Mouse (Mus musculus) kidney, adult 2 months (tissue): ENCODE measurements around the gene Slc25a23. TPM values are rescaled to one million over a fixed set of nuclear protein-coding genes. Genes with fewer than 3 reads are reported as not detected.
"Not testable (repeated sequence)": the region's sequence is repeated elsewhere in the genome, so short reads cannot be mapped to it uniquely, and the experiment has no call there.

Source experiments
- DNase-seq: peaks from one replicate; pipeline ENCODE4 v3.0.0; 2021
- H3K27ac ChIP-seq: fragments of 200-500 bp; 2 replicates; pipeline ENCODE4 v1.5.1; 2012; ENCODE audit warnings: low read depth, low read length, control low read depth, inconsistent platforms; ENCODE audit not compliant: insufficient read depth
- H3K27me3 ChIP-seq: fragments of 200-500 bp; replicated peaks from 2 replicates; pipeline ENCODE4 v1.6.1; 2012; ENCODE audit warnings: mild to moderate bottlenecking, moderate library complexity, low read length, inconsistent platforms; ENCODE audit not compliant: control insufficient read depth, insufficient read depth
- H3K36me3 ChIP-seq: fragments of 200-500 bp; 2 replicates; pipeline ENCODE4 v1.6.1; 2012; ENCODE audit warnings: mild to moderate bottlenecking, moderate library complexity, low read length, inconsistent platforms; ENCODE audit not compliant: control insufficient read depth, insufficient read depth
- H3K4me1 ChIP-seq: fragments of 200-500 bp; 2 replicates; pipeline ENCODE4 v1.6.1; 2011; ENCODE audit warnings: low read length; ENCODE audit not compliant: control insufficient read depth, insufficient read depth
- H3K4me3 ChIP-seq: fragments of 200-500 bp; 2 replicates; pipeline ENCODE4 v1.5.1; 2011; ENCODE audit warnings: mild to moderate bottlenecking, low read depth, low read length, control low read depth; ENCODE audit not compliant: insufficient read depth
- CTCF ChIP-seq: fragments of 200-500 bp; conservative IDR thresholded peaks from 2 replicates; pipeline ENCODE4 v1.5.1; 2011; ENCODE audit warnings: low read depth, mild to moderate bottlenecking, control low read depth, low read length, moderate library complexity, mixed read lengths; ENCODE audit not compliant: insufficient read depth, insufficient read length
- POLR2A ChIP-seq: fragments of 200-500 bp; IDR thresholded peaks from one replicate; pipeline ENCODE4 v1.6.1; 2011; ENCODE audit warnings: low read depth, low read length, control low read depth
- WGBS: fragments of 180-500 bp; shearing (Covaris S2); methylation state at CpG from one replicate; pipeline ENCODE4 v1.1.7; 2018; 5-methylcytosine and 5-hydroxymethylcytosine counted together
- polyA plus RNA-seq: library from polyadenylated mRNA; depleted of rRNA; stranded (reverse); fragments of >200 nt; gene quantifications from 2 replicates; pipeline ENCODE4 v1.2.3, GENCODE M21; 2012

Slc25a23 gene
- polyA plus RNA-seq, 1 experiment = 124 TPM

DNA sequence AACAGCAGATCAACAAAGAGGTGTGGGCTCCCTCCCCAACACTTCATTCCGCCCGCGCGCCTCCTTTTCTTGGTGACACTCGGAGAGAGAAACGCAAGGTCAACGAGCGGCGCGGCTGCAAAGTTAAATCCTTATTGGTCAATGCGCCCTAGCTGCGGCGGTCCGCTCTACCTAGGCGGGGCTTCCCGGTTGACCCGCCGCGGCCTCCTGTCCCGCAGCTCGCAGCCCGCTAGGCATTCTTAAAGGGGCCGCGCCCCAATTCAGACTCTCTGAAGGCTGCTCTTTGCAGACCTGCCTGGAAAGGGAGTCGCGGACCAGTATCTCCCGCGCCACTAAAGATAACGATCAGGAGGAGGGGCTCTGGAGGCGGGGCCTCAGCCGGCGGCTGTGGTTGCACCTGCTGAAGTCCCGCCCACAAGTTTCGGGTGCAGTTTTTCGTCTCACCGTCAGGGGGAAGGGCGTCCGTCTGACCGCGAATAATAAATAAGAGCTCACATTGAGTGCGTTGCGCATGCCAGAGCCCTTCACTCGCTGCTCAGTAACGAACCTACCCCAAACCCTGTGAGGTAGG, 653 bp upstream of the Slc25a23 start:
- peak overlapping the region; percentile 88 for H3K4me3 ChIP-seq
- H3K27me3 ChIP-seq = no peaks in the 10 kb centered on the region
- peaks cover 2% of the 10 kb centered on the region; the same call in 1 of the 2 replicates for H3K36me3 ChIP-seq
- H3K27ac ChIP-seq = peak overlapping the region; percentile 93
- H3K4me1 ChIP-seq = peaks cover 6% of the 10 kb centered on the region; the same call in 1 of the 2 replicates
- DNase-seq = peak; percentile 98
- WGBS = under 1% methylated on average over 44 of the region's 44 CpGs
- TF ChIP-seq POLR2A (peak; percentile 3), CTCF (peak; percentile 75)

GRCm38 (mm10) chr17:57058891-57059485, 675 bp downstream of the Slc25a23 start, which contains the start of gene Crb3:
Gene Crb3, plus strand, starts transcription at chr17:57059105.
- H3K4me3 ChIP-seq = peak within 1 kb of the TSS; percentile 88
- no peaks in the 10 kb centered on the region for H3K27me3 ChIP-seq
- 3% methylated on average over 19 of the region's 22 CpGs for WGBS
- TF ChIP-seq POLR2A = no peak
- TF ChIP-seq CTCF = no peak
- H3K36me3 ChIP-seq = no peaks in the 10 kb centered on the region
- H3K4me1 ChIP-seq = peaks cover 6% of the 10 kb centered on the region; the same call in 1 of the 2 replicates
- peak within 1 kb of the TSS; percentile 75 for H3K27ac ChIP-seq
- DNase-seq = peak; percentile 52

- H3K4me1 ChIP-seq = peaks cover 5% of the 10 kb centered on the region; the same call in 1 of the 2 replicates
- no peaks in the 10 kb centered on the region for H3K27me3 ChIP-seq
- H3K36me3 ChIP-seq = no peaks in the 10 kb centered on the region; the same call in 1 of the 2 replicates
- H3K27ac ChIP-seq = no peak overlapping the region
- TF ChIP-seq CTCF = no peak
- TF ChIP-seq POLR2A = no peak
- 82% methylated on average over 3 of the region's 3 CpGs for WGBS
- H3K4me3 ChIP-seq = no peak overlapping the region
- DNase-seq = no peak
Measured at GRCm38 (mm10) chr17:57056246-57056645, 3.4 kb downstream of the Slc25a23 start.

GRCm38 (mm10) chr17:57051679-57052078, 8.0 kb downstream of the Slc25a23 start:
- 0 out of 2 replicates have a peak, but pooled peaks have one; percentile 16 for TF ChIP-seq CTCF
- not testable (repeated sequence) for H3K4me1 ChIP-seq, H3K27me3 ChIP-seq, H3K27ac ChIP-seq, H3K4me3 ChIP-seq, H3K36me3 ChIP-seq
- DNase-seq = peak; percentile 24
- 79% methylated on average over 4 of the region's 4 CpGs for WGBS

- Histone ChIP-seq H3K27me3 (no peaks in the 10 kb centered on the region), H3K4me3 (no peak overlapping the region), H3K27ac (no peak overlapping the region), H3K4me1 (no peaks in the 10 kb centered on the region), H3K36me3 (no peaks in the 10 kb centered on the region; the same call in 1 of the 2 replicates)
- WGBS = 88% methylated on average over 3 of the region's 3 CpGs
- no peak for DNase-seq
- TF ChIP-seq CTCF (no peak), POLR2A (no peak)
Measured at GRCm38 (mm10) chr17:57048816-57049215, 10.8 kb downstream of the Slc25a23 start.

GRCm38 (mm10) chr17:57047406-57047805, 12.3 kb downstream of the Slc25a23 start:
- Histone ChIP-seq H3K4me1 (no peaks in the 10 kb centered on the region), H3K27me3 (no peaks in the 10 kb centered on the region), H3K27ac (no peak overlapping the region), H3K4me3 (no peak overlapping the region), H3K36me3 (no peaks in the 10 kb centered on the region; the same call in 1 of the 2 replicates)
- WGBS = 63% methylated on average over 5 of the region's 5 CpGs
- no peak for TF ChIP-seq CTCF
- TF ChIP-seq POLR2A = no peak
- DNase-seq = no peak

DNA sequence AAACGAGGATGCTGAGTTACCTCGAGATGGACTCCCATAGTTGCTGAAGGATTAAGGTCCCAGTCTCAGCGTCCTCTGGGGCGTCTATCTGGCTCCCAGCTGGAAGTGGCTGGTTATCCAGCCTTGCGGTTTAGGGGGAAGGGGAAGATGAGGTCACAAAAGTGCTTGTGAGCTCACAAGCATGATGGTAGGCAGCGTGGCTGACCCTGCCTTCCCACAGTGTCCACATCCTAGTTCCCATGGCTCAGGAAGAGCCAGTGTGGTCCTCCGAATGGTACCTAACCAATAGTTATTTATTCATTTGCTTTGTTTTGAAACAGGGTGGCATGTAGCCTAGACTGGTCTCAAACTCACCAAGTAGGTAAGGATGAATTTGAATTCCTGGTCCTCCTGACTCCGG, 18.1 kb downstream of the Slc25a23 start, which contains the start of gene Slc25a41:
Slc25a41 (minus strand) TSS at position 101 of the 400 bp plus-strand sequence.
- 81% methylated on average over 8 of the region's 8 CpGs for WGBS
- H3K27ac ChIP-seq = no peak within 1 kb of the TSS
- H3K36me3 ChIP-seq = no peaks in the 10 kb centered on the region
- no peaks in the 10 kb centered on the region for H3K4me1 ChIP-seq
- DNase-seq = no peak
- no peaks in the 10 kb centered on the region; the same call in 1 of the 2 replicates for H3K27me3 ChIP-seq
- H3K4me3 ChIP-seq = no peak within 1 kb of the TSS
- TF ChIP-seq CTCF (no peak), POLR2A (no peak)

DNA sequence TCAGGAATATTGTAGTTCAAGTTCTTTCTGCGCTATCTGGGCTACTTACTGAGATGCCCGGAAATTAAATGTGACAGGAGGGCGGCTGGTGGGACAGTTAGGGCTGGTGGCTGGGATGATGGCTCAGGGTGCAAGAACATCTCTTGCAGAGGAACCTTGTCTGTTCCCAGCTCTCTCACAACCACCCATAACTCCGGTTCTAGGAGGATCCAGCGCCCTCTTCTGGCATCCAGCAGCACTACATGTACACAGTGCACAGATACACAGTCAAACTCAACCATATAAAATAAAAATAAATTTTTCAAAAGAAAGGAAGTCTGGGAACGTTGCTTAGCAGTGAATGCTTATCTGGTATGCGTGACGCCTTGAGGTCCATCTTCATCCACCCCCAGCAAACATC, 20.7 kb downstream of the Slc25a23 start:
- 44% methylated on average over 8 of the region's 8 CpGs for WGBS
- no peak for DNase-seq
- no peak overlapping the region for H3K4me3 ChIP-seq
- H3K27ac ChIP-seq = no peak overlapping the region
- H3K36me3 ChIP-seq = no peaks in the 10 kb centered on the region
- H3K4me1 ChIP-seq = no peaks in the 10 kb centered on the region
- no peak for TF ChIP-seq POLR2A
- peak; percentile 31; the same call in 1 of the 2 replicates for TF ChIP-seq CTCF
- no peaks in the 10 kb centered on the region; the same call in 1 of the 2 replicates for H3K27me3 ChIP-seq
